In genomic region chr15:62500966-62501365, GRCm38 (mm10) we compare ENCODE assay signal across 9 mouse cellular contexts.
DNase-seq lines count a peak whose midpoint lies in the region; ATAC-seq and TF ChIP-seq lines count a peak whose summit lies in the region.
"Had no signal": no experiment of that assay in that cellular context is flagged by ENCODE, and none has a peak within 500 bp of the region (broad histone marks: within the 10 kb centered on the region; RNA-seq: fewer than 3 reads in every experiment).

No protein-coding gene starts in this region.

- H3K27me3 ChIP-seq in liver, adult 2 months (ENCODE audit: control insufficient read depth, insufficient read depth, low read length): no peaks in the 10 kb centered on the region
- no peaks in the 10 kb centered on the region for H3K27me3 ChIP-seq in liver, embryonic 11.5 days (replicated peaks; ENCODE audit: control insufficient read depth, insufficient read depth, low read length)
- no peaks in the 10 kb centered on the region for H3K27me3 ChIP-seq in myocyte (ENCODE audit: control insufficient read depth, insufficient read depth, insufficient read length)
- no peaks in the 10 kb centered on the region for H3K27me3 ChIP-seq in forebrain, embryonic 12.5 days

- TF ChIP-seq CTCF in liver, adult 2 months (IDR thresholded peaks at IDR 0.05; ENCODE audit: low read depth, low read length): no peak

- WGBS in liver, adult 2 months: 22% methylated on average over 4 of the region's 4 CpGs
- WGBS in liver, embryonic 11.5 days: 79% methylated on average over 4 of the region's 4 CpGs
- 78% methylated on average over 4 of the region's 4 CpGs for WGBS in forebrain, embryonic 12.5 days

- no peaks in the 10 kb centered on the region for H3K4me1 ChIP-seq in liver, adult 2 months (ENCODE audit: control insufficient read depth, insufficient read depth, low read length)
- H3K4me1 ChIP-seq in liver, embryonic 11.5 days (replicated peaks; ENCODE audit: control insufficient read depth, insufficient read depth, low read length): no peaks in the 10 kb centered on the region
- H3K4me1 ChIP-seq in brown adipose tissue, adult 24 weeks (ENCODE audit: control insufficient read depth, insufficient read depth, insufficient read length, low read length): no peaks in the 10 kb centered on the region
- H3K4me1 ChIP-seq in forebrain, embryonic 12.5 days: peaks cover 2% of the 10 kb centered on the region; the same call in 1 of the 2 replicates

- TF ChIP-seq POLR2A in liver, adult 2 months (IDR thresholded peaks at IDR 0.05; ENCODE audit: extremely low read depth, insufficient read depth, low read length): no peak
- TF ChIP-seq POLR2A in myocyte (IDR thresholded peaks at IDR 0.05; ENCODE audit: insufficient read length, low read depth): no peak

- no peak overlapping the region for H3K4me2 ChIP-seq in liver, embryonic 11.5 days
- H3K4me2 ChIP-seq in myocyte (ENCODE audit: low read depth): no peak overlapping the region
- no peak overlapping the region for H3K4me2 ChIP-seq in forebrain, embryonic 12.5 days

- no peak for ATAC-seq in liver, embryonic 11.5 days (replicated peaks; ENCODE audit: low FRiP score)
- ATAC-seq in forebrain, embryonic 12.5 days (ENCODE audit: low FRiP score): no peak

- H3K9me3 ChIP-seq in liver, embryonic 11.5 days (ENCODE audit: control insufficient read depth, low read length): no peaks in the 10 kb centered on the region
- no peaks in the 10 kb centered on the region for H3K9me3 ChIP-seq in forebrain, embryonic 12.5 days

- H3K27ac ChIP-seq in liver, adult 2 months (replicated peaks; ENCODE audit: insufficient read depth, low read depth, low read length): no peak overlapping the region
- H3K27ac ChIP-seq in liver, embryonic 11.5 days (ENCODE audit: low read depth, low read length): no peak overlapping the region
- H3K27ac ChIP-seq in brown adipose tissue, adult 24 weeks (replicated peaks; ENCODE audit: low read depth, low read length): peak overlapping the region; percentile 57
- H3K27ac ChIP-seq in forebrain, embryonic 12.5 days: no peak overlapping the region

- H3K4me3 ChIP-seq in liver, adult 2 months (ENCODE audit: insufficient read depth, low read depth, low read length): no peak overlapping the region
- H3K4me3 ChIP-seq in liver, embryonic 11.5 days (ENCODE audit: low read depth, low read length): no peak overlapping the region
- no peak overlapping the region for H3K4me3 ChIP-seq in brown adipose tissue, adult 24 weeks (ENCODE audit: insufficient read depth, low read depth, low read length)
- H3K4me3 ChIP-seq in myocyte: no peak overlapping the region
- no peak overlapping the region for H3K4me3 ChIP-seq in forebrain, embryonic 12.5 days (replicated peaks)

- no peak overlapping the region for H3K9ac ChIP-seq in liver, adult 2 months (ENCODE audit: low read depth, low read length)
- H3K9ac ChIP-seq in liver, embryonic 11.5 days (ENCODE audit: low read depth, low read length): no peak overlapping the region
- no peak overlapping the region for H3K9ac ChIP-seq in forebrain, embryonic 12.5 days

- H3ac ChIP-seq in myocyte (ENCODE audit: control insufficient read depth, insufficient read length): no peak overlapping the region

- no peaks in the 10 kb centered on the region for H3K79me2 ChIP-seq in liver, adult 2 months (ENCODE audit: control insufficient read depth, insufficient read depth, low read length)
- no peaks in the 10 kb centered on the region for H3K79me2 ChIP-seq in myocyte (ENCODE audit: control insufficient read depth, insufficient read depth)

- H3K36me3 ChIP-seq in liver, adult 2 months (ENCODE audit: control insufficient read depth, insufficient read depth, low read length): no peaks in the 10 kb centered on the region
- H3K36me3 ChIP-seq in liver, embryonic 11.5 days (ENCODE audit: control insufficient read depth, insufficient read depth, low read length): no peaks in the 10 kb centered on the region
- H3K36me3 ChIP-seq in myocyte (ENCODE audit: control insufficient read depth, insufficient read depth): no peaks in the 10 kb centered on the region
- H3K36me3 ChIP-seq in forebrain, embryonic 12.5 days (replicated peaks): no peaks in the 10 kb centered on the region

- peak; percentile 77 for DNase-seq in liver, adult 2 months (ENCODE audit: extremely low read depth, low read depth, low spot score)
- no peak for DNase-seq in liver, embryonic 11.5 days (ENCODE audit: low spot score)
- peak; percentile 78 to 91 for DNase-seq in kidney, adult 8-10 months
- DNase-seq in right cerebral cortex, adult 18-20 months: no peak
- DNase-seq in left cerebral cortex, adult 8-10 months (ENCODE audit: low spot score in 2 of 2): no peak
- DNase-seq: cerebellum, postnatal 25 days had no signal

TF ChIP-seq in myocyte, 11 proteins besides CTCF, POLR2A, EP300 and RAD21:
- no peak for TF ChIP-seq TCF3 (IDR thresholded peaks at IDR 0.05; ENCODE audit: insufficient read length, low read depth)
- TF ChIP-seq SRF (IDR thresholded peaks at IDR 0.05; ENCODE audit: control insufficient read depth, insufficient read length, low read depth): no peak
- TF ChIP-seq MYOG (IDR thresholded peaks at IDR 0.05; ENCODE audit: control insufficient read depth in 1 of 3, insufficient read depth in 1 of 3, insufficient read length in 2 of 3, low read depth in 2 of 3): no peak
- TF ChIP-seq MAX (IDR thresholded peaks at IDR 0.05; ENCODE audit: low read depth): peak; percentile 80
- TF ChIP-seq REST (IDR thresholded peaks at IDR 0.05; ENCODE audit: insufficient read depth, insufficient read length): no peak
- TF ChIP-seq MYOD1 (IDR thresholded peaks at IDR 0.05; ENCODE audit: control insufficient read depth in 1 of 3, insufficient read length in 2 of 3, low read depth in 2 of 3): peak in 1 of 3 experiments; percentile 13
- TF ChIP-seq POLR2AphosphoS2 (IDR thresholded peaks at IDR 0.05; ENCODE audit: insufficient read length, low read depth): no peak
- TF ChIP-seq CEBPB (IDR thresholded peaks at IDR 0.05; ENCODE audit: insufficient read depth, poor library complexity, severe bottlenecking): peak; percentile 99
- TF ChIP-seq USF1 (IDR thresholded peaks at IDR 0.05; ENCODE audit: low read depth): peak; percentile 87
- no peak for TF ChIP-seq TCF12 (IDR thresholded peaks at IDR 0.05; ENCODE audit: insufficient read depth, poor library complexity, severe bottlenecking)
- TF ChIP-seq E2F4 (IDR thresholded peaks at IDR 0.05; ENCODE audit: insufficient read depth): no peak
TF ChIP-seq in myocyte: peak in this region for 4.

Comparison
In these comparisons a context has a peak if more than half of its experiments do, and no peak if none do; other contexts are left out.
1. DNase-seq: peak in liver, adult 2 months (single experiment) and kidney, adult 8-10 months (2 of 2); none in liver, embryonic 11.5 days (single experiment), right cerebral cortex, adult 18-20 months (single experiment) and left cerebral cortex, adult 8-10 months (0 of 2).